Comparison of ENCODE assay signal across 8 mouse cellular contexts in genomic region chr2:152847815-152848302, GRCm38 (mm10). TPM values are rescaled to one million over a fixed set of nuclear protein-coding genes. Genes with fewer than 3 reads are reported as not detected.
DNase-seq lines count a peak whose midpoint lies in the region; ATAC-seq lines count a peak whose summit lies in the region.

Gene Tpx2 (plus strand): TSS chr2:152847964.

- H3K4me1 ChIP-seq in forebrain, embryonic 14.5 days (ENCODE audit: control insufficient read depth, insufficient read depth, low read length) = peaks cover 13% of the 10 kb centered on the region; the same call in 1 of the 2 replicates
- H3K4me1 ChIP-seq in neural tube, embryonic 15.5 days = peaks cover 11% of the 10 kb centered on the region

- H3K9me3 ChIP-seq in forebrain, embryonic 14.5 days (replicated peaks; ENCODE audit: control insufficient read depth, low read length) = no peaks in the 10 kb centered on the region
- no peaks in the 10 kb centered on the region for H3K9me3 ChIP-seq in neural tube, embryonic 15.5 days (replicated peaks)

- peak; percentile 98 for ATAC-seq in forebrain, embryonic 14.5 days
- ATAC-seq in neural tube, embryonic 15.5 days (ENCODE audit: low FRiP score) = peak; percentile 99

- H3K27ac ChIP-seq in forebrain, embryonic 14.5 days (ENCODE audit: low read depth, low read length) = peak within 1 kb of the TSS; percentile 63
- 0 out of 2 replicates have a peak within 1 kb of the TSS, but pooled peaks have one; percentile 10 for H3K27ac ChIP-seq in neural tube, embryonic 15.5 days (replicated peaks)

- 0 out of 2 replicates have a peak, but pooled peaks cover 4% of the 10 kb centered on the region for H3K36me3 ChIP-seq in forebrain, embryonic 14.5 days (ENCODE audit: control insufficient read depth, insufficient read depth, low read length)
- H3K36me3 ChIP-seq in neural tube, embryonic 15.5 days = no peaks in the 10 kb centered on the region

- no peaks in the 10 kb centered on the region for H3K27me3 ChIP-seq in forebrain, embryonic 14.5 days (replicated peaks; ENCODE audit: control insufficient read depth, insufficient read depth, low read length)
- no peaks in the 10 kb centered on the region for H3K27me3 ChIP-seq in neural tube, embryonic 15.5 days (replicated peaks)

- DNase-seq in ES-CJ7 (ENCODE audit: low read depth, low spot score) = peak; percentile 99
- peak; percentile 95 for DNase-seq in cerebellum, adult 11 months
- DNase-seq in forebrain, embryonic 14.5 days (ENCODE audit: low spot score) = peak; percentile 100
- peak; percentile 96 to 98 for DNase-seq in heart, postnatal 14 days
- peak; percentile 98 for DNase-seq in layer of hippocampus, adult 11-12 months (ENCODE audit: low spot score)
- peak; percentile 98 for DNase-seq in lung, adult 18-20 months
- DNase-seq in testis, postnatal 14 days (ENCODE audit: low spot score) = peak; percentile 98

- peak within 1 kb of the TSS; percentile 72 for H3K4me3 ChIP-seq in forebrain, embryonic 14.5 days (ENCODE audit: low read depth, low read length)
- peak within 1 kb of the TSS; percentile 58 for H3K4me3 ChIP-seq in neural tube, embryonic 15.5 days (replicated peaks)

- peak within 1 kb of the TSS; percentile 67 for H3K9ac ChIP-seq in forebrain, embryonic 14.5 days (ENCODE audit: low read length)
- peak within 1 kb of the TSS; percentile 49; the same call in 1 of the 2 replicates for H3K9ac ChIP-seq in neural tube, embryonic 15.5 days (replicated peaks)

- intact Hi-C loops in heart, postnatal 14 days (cut with DNase I) = no loop called here

- WGBS in forebrain, embryonic 14.5 days = under 1% methylated on average over 34 of the region's 34 CpGs
- WGBS in neural tube, embryonic 15.5 days = 0% methylated on average over 34 of the region's 34 CpGs

- H3K4me2 ChIP-seq in forebrain, embryonic 14.5 days (ENCODE audit: low read length) = peak within 1 kb of the TSS; percentile 66
- peak within 1 kb of the TSS; percentile 88 for H3K4me2 ChIP-seq in neural tube, embryonic 15.5 days

RNA-seq across cellular contexts. Expression of gene Tpx2, which starts in this region (rescaled TPM):
- polyA plus RNA-seq in forebrain, embryonic 14.5 days (2014; fragmentation: Nextera tagmentation; extraction: Ambion mirVana) = 70.1 and 81.5 TPM in 2 replicates
- 1 to 10 TPM; 4.4 to 8.5 TPM for total RNA-seq in heart, postnatal 14 days (2021)
- polyA plus RNA-seq in neural tube, embryonic 15.5 days (2015; fragmentation: Nextera tagmentation; extraction: Ambion mirVana) = 11.1 and 26.9 TPM in 2 replicates

Comparison
In these comparisons a context has a peak if more than half of its experiments do, and no peak if none do; other contexts are left out.
1. Peak in every context shown above with its lines: DNase-seq, ATAC-seq, H3K4me3 ChIP-seq and H3K27ac ChIP-seq.